Mouse (Mus musculus) midbrain, postnatal 0 days (tissue): ENCODE data around the gene Fam219b. TPM values are rescaled to one million over a fixed set of nuclear protein-coding genes. Genes with fewer than 3 reads are reported as not detected.

Experiments used
- ATAC-seq: fragments of 200-750 bp; cut with Nextera tagmentation; 2 replicates; pipeline ENCODE4 v1.8.0; 2017; ENCODE audit warnings: moderate number of reproducible peaks, mild to moderate bottlenecking, moderate TSS enrichment, moderate library complexity; ENCODE audit not compliant: low FRiP score
- DNase-seq: peaks from one replicate; pipeline ENCODE4 v3.0.0-alpha.2; 2015; ENCODE audit warnings: low spot score
- H3K27ac ChIP-seq: fragments of 300-500 bp; sonication (generic); 2 replicates; pipeline ENCODE4 v1.5.1; 2014; ENCODE audit warnings: low read depth, mild to moderate bottlenecking, low read length, mixed read lengths
- H3K27me3 ChIP-seq: fragments of 300-500 bp; sonication (generic); 2 replicates; pipeline ENCODE4 v1.6.1; 2014; ENCODE audit warnings: low read length, control low read depth, mixed read lengths; ENCODE audit not compliant: insufficient read depth
- H3K36me3 ChIP-seq: fragments of 300-500 bp; sonication (generic); 2 replicates; pipeline ENCODE4 v1.6.1; 2014; ENCODE audit warnings: low read length, control low read depth, mixed read lengths; ENCODE audit not compliant: insufficient read depth
- H3K4me1 ChIP-seq: fragments of 300-500 bp; sonication (generic); 2 replicates; pipeline ENCODE4 v1.6.1; 2014; ENCODE audit warnings: mild to moderate bottlenecking, control low read depth, antibody characterized with exemption, low read length, mixed read lengths; ENCODE audit not compliant: insufficient read depth
- H3K4me2 ChIP-seq: fragments of 300-500 bp; sonication (generic); 2 replicates; pipeline ENCODE4 v1.6.1; 2014; ENCODE audit warnings: low read depth, mild to moderate bottlenecking, low read length, mixed read lengths; ENCODE audit not compliant: poor library complexity, severe bottlenecking
- H3K4me3 ChIP-seq: fragments of 300-500 bp; sonication (generic); 2 replicates; pipeline ENCODE4 v1.5.1; 2014; ENCODE audit warnings: low read depth, mild to moderate bottlenecking, low read length, moderate library complexity
- H3K9ac ChIP-seq: fragments of 300-500 bp; sonication (generic); replicated peaks from 2 replicates; pipeline ENCODE4 v1.6.1; 2014; ENCODE audit warnings: mild to moderate bottlenecking, low read length, moderate library complexity, mixed read lengths; ENCODE audit not compliant: poor library complexity, severe bottlenecking
- H3K9me3 ChIP-seq: fragments of 300-500 bp; sonication (generic); 2 replicates; pipeline ENCODE4 v1.6.1; 2016; ENCODE audit warnings: low read length, control low read depth
- CTCF ChIP-seq: IDR thresholded peaks from 2 replicates; pipeline ENCODE4 v1.5.1; 2016; ENCODE audit warnings: antibody characterized with exemption, mild to moderate bottlenecking
- WGBS: fragments of 180-500 bp; shearing (Covaris S2); extraction: QIAGEN DNeasy Blood & Tissue Kit; methylation state at CpG from one replicate; pipeline ENCODE4 v1.1.7; 2014; 5-methylcytosine and 5-hydroxymethylcytosine counted together
- polyA plus RNA-seq: library from polyadenylated mRNA; unstranded; fragments of >200 nt; fragmentation: Nextera tagmentation; extraction: Ambion mirVana; gene quantifications from 2 replicates; pipeline ENCODE4 v1.2.1, GENCODE M21; 2015
- total RNA-seq: library from RNA; depleted of rRNA; stranded (reverse); fragments of >200 nt; gene quantifications from 2 replicates; pipeline ENCODE4 v1.2.3, GENCODE M21; 2014

Gene Fam219b
- total and polyA plus RNA-seq, 2 experiments from 2014 or later: 25.6 to 29.7 TPM

- 9% methylated on average over 13 of the region's 13 CpGs for WGBS
- no peak for TF ChIP-seq CTCF
- DNase-seq: no peak
Observed at GRCm38 (mm10) chr9:57501452-57501851, 35.9 kb upstream of the Fam219b start.

GRCm38 (mm10) chr9:57501861-57502260 is 35.5 kb upstream of the Fam219b start:
- DNase-seq (peak; percentile 80), ATAC-seq (no peak)
- 5% methylated on average over 20 of the region's 20 CpGs for WGBS
- peak overlapping the region; percentile 42 for H3K9ac ChIP-seq
- TF ChIP-seq CTCF: no peak
- H3K36me3 ChIP-seq: no peaks in the 10 kb centered on the region
- H3K4me3 ChIP-seq: peak overlapping the region; percentile 23
- peaks cover 15% of the 10 kb centered on the region; the same call in 1 of the 2 replicates for H3K27me3 ChIP-seq
- H3K27ac ChIP-seq: no peak overlapping the region
- peaks cover 7% of the 10 kb centered on the region; the same call in 1 of the 2 replicates for H3K4me1 ChIP-seq
- H3K9me3 ChIP-seq: no peaks in the 10 kb centered on the region
- H3K4me2 ChIP-seq: peak overlapping the region; percentile 87

More at GRCm38 (mm10) chr9:57501452-57501851, 35.9 kb upstream of the Fam219b start:
- Histone ChIP-seq H3K27ac (no peak overlapping the region), H3K9ac (peak overlapping the region; percentile 42), H3K4me1 (peaks cover 7% of the 10 kb centered on the region; the same call in 1 of the 2 replicates), H3K27me3 (peaks cover 15% of the 10 kb centered on the region; the same call in 1 of the 2 replicates), H3K36me3 (no peaks in the 10 kb centered on the region), H3K4me2 (peak overlapping the region; percentile 87), H3K4me3 (peak overlapping the region; percentile 23), H3K9me3 (no peaks in the 10 kb centered on the region)
- no peak for ATAC-seq

- Histone ChIP-seq H3K4me2 (peak overlapping the region; percentile 87), H3K36me3 (no peaks in the 10 kb centered on the region), H3K27me3 (peaks cover 15% of the 10 kb centered on the region; the same call in 1 of the 2 replicates), H3K27ac (peak overlapping the region; percentile 62), H3K4me1 (peaks cover 7% of the 10 kb centered on the region; the same call in 1 of the 2 replicates), H3K4me3 (peak overlapping the region; percentile 47), H3K9me3 (no peaks in the 10 kb centered on the region), H3K9ac (peak overlapping the region; percentile 34; the same call in 1 of the 2 replicates)
- no peak for TF ChIP-seq CTCF
- DNase-seq (no peak), ATAC-seq (no peak)
- 8% methylated on average over 23 of the region's 23 CpGs for WGBS
Observed at GRCm38 (mm10) chr9:57502911-57503621, 34.3 kb upstream of the Fam219b start.

GRCm38 (mm10) chr9:57503622-57504380 is 33.5 kb upstream of the Fam219b start, which contains the start of gene Rpp25:
TSS of gene Rpp25 (plus strand) at chr9:57504026.
- Histone ChIP-seq H3K9me3 (no peaks in the 10 kb centered on the region), H3K4me2 (peak within 1 kb of the TSS; percentile 87), H3K27me3 (peaks cover 15% of the 10 kb centered on the region; the same call in 1 of the 2 replicates), H3K27ac (peak within 1 kb of the TSS; percentile 62), H3K36me3 (no peaks in the 10 kb centered on the region), H3K4me1 (peaks cover 5% of the 10 kb centered on the region; the same call in 1 of the 2 replicates), H3K9ac (peak within 1 kb of the TSS; percentile 34), H3K4me3 (peak within 1 kb of the TSS; percentile 47)
- ATAC-seq (peak; percentile 52; the same call in 1 of the 2 replicates), DNase-seq (no peak)
- TF ChIP-seq CTCF: no peak
- WGBS: 2% methylated on average over 46 of the region's 46 CpGs

- no peaks in the 10 kb centered on the region for H3K9me3 ChIP-seq
- ATAC-seq: peak; percentile 75
- no peaks in the 10 kb centered on the region for H3K36me3 ChIP-seq
- H3K27me3 ChIP-seq: peaks cover 15% of the 10 kb centered on the region; the same call in 1 of the 2 replicates
- H3K9ac ChIP-seq: peak overlapping the region; percentile 34; the same call in 1 of the 2 replicates
- peak overlapping the region; percentile 47 for H3K4me3 ChIP-seq
- peak overlapping the region; percentile 87 for H3K4me2 ChIP-seq
- 0% methylated on average over 34 of the region's 34 CpGs for WGBS
- TF ChIP-seq CTCF: peak; percentile 68
- peak; percentile 74 for DNase-seq
- H3K4me1 ChIP-seq: peaks cover 5% of the 10 kb centered on the region; the same call in 1 of the 2 replicates
- peak overlapping the region; percentile 62 for H3K27ac ChIP-seq
Observed at GRCm38 (mm10) chr9:57504381-57504700, 33.0 kb upstream of the Fam219b start.
